Mouse (Mus musculus): ENCODE measurements at regions not wholly inside any gene's neighbourhood (a gene's known extent, or its start where the extent isn't known, plus 50 kb on each side); places are given as distances from the start of the nearest gene placed in this dataset.
"Not testable (repeated sequence)": the region's sequence is repeated elsewhere in the genome, so short reads cannot be mapped to it uniquely, and the experiment has no call there.

DNA sequence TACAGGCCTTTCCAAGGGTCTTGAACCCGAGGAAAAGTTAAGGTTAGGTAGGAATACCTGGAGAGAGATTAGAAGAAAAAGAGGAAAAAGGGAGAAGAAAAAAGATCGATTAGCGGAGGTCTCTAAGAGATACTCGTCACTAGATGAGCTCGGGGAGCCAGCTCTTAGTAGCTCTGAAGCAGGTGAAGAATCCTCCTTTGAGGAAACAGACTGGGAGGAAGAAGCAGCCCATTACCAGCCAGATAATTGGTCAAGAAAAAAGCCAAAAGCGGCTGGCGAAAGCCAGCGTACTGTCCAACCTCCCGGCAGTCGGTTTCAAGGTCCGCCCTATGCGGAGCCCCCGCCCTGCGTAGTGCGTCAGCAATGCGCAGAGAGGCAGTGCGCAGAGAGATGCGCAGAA lies 1824.3 kb upstream of the Pcdh20 start:
- not testable (repeated sequence) for TF ChIP-seq POLR2A (IDR thresholded peaks at IDR 0.05; ENCODE audit: extremely low read depth, insufficient read depth, low read length); CTCF (IDR thresholded peaks at IDR 0.05; ENCODE audit: low read depth, low read length)

Data from liver, adult 2 months (tissue).